Mouse (Mus musculus) lung, postnatal 0 days (tissue): ENCODE data around the gene Ppm1e.
A peak's percentile ranks its signal among the peaks of the same experiment; 100 is the strongest.

Experiments used
- CTCF ChIP-seq: IDR thresholded peaks from 2 replicates; pipeline ENCODE4 v1.5.1; 2016; ENCODE audit warnings: antibody characterized with exemption, mild to moderate bottlenecking
- EP300 ChIP-seq: IDR thresholded peaks from 2 replicates; pipeline ENCODE4 v1.6.1; 2016; ENCODE audit warnings: antibody characterized with exemption, mild to moderate bottlenecking, control low read depth

DNA sequence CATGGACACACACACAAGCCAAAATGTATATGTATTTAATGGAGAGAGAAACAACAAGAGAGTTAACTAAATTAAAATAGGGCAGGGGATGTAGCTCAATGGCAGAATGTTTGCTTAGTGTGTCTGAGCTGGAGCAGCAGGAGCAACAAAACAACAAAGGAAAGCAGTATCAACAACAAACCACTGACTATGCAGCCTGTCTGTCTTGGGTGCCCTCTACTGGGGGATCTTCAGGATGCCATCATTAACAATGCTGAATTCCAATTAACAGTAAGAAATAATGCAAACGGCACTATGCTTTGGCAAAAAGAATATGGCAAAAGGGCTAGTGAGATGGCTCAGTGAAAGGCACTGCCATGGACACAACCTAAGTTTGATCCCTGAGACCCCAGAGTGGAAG is 35.0 kb upstream of the Ppm1e start:
- TF ChIP-seq CTCF (peak; percentile 78), EP300 (no peak)
